Mouse (Mus musculus): ENCODE data around the gene Tob2. TPM values are rescaled to one million over a fixed set of nuclear protein-coding genes. Genes with fewer than 3 reads are reported as not detected.

The Tob2 gene
- total RNA-seq, 2 experiments from 2014 or later = 30.5 to 36.4 TPM

GRCm38 (mm10) chr15:81860471-81861135, 2.0 kb upstream of the Tob2 start:
- DNase-seq = no peak

GRCm38 (mm10) chr15:81859330-81860255, 997 bp upstream of the Tob2 start:
- peak; percentile 81 to 83 for DNase-seq

GRCm38 (mm10) chr15:81858138-81858516, 469 bp downstream of the Tob2 start:
- peak; percentile 92 to 95 for DNase-seq

- DNase-seq = no peak
Measured at GRCm38 (mm10) chr15:81857724-81858116, 876 bp downstream of the Tob2 start.

GRCm38 (mm10) chr15:81856938-81857723, 1.5 kb downstream of the Tob2 start:
- DNase-seq = no peak

- peak; percentile 82 to 85 for DNase-seq
Measured at GRCm38 (mm10) chr15:81856030-81856790, 2.4 kb downstream of the Tob2 start.

GRCm38 (mm10) chr15:81853081-81853480, 5.5 kb downstream of the Tob2 start:
- no peak for DNase-seq

GRCm38 (mm10) chr15:81852411-81853000, 6.1 kb downstream of the Tob2 start:
- no peak for DNase-seq

GRCm38 (mm10) chr15:81851375-81851774, 7.2 kb downstream of the Tob2 start:
- DNase-seq = no peak

- no peak for DNase-seq
Measured at GRCm38 (mm10) chr15:81850718-81851117, 7.9 kb downstream of the Tob2 start.

GRCm38 (mm10) chr15:81849104-81849503, 9.5 kb downstream of the Tob2 start:
- DNase-seq = no peak

- DNase-seq = peak in 1 of 2 experiments; percentile 55
Measured at GRCm38 (mm10) chr15:81848301-81848700, 10.3 kb downstream of the Tob2 start.

GRCm38 (mm10) chr15:81847861-81848260, 10.7 kb downstream of the Tob2 start:
- no peak for DNase-seq

GRCm38 (mm10) chr15:81847161-81847560, 11.4 kb downstream of the Tob2 start:
- DNase-seq = no peak

GRCm38 (mm10) chr15:81846755-81847154, 11.8 kb downstream of the Tob2 start:
- DNase-seq = no peak

GRCm38 (mm10) chr15:81845724-81846123, 12.9 kb downstream of the Tob2 start:
- no peak for DNase-seq

- DNase-seq = no peak
Measured at GRCm38 (mm10) chr15:81845033-81845625, 13.5 kb downstream of the Tob2 start.

- DNase-seq = no peak
Measured at GRCm38 (mm10) chr15:81842275-81842674, 16.3 kb downstream of the Tob2 start.

GRCm38 (mm10) chr15:81840306-81840705, 18.3 kb downstream of the Tob2 start:
- DNase-seq = no peak

GRCm38 (mm10) chr15:81839634-81840033, 19.0 kb downstream of the Tob2 start:
- peak; percentile 81 to 83 for DNase-seq

GRCm38 (mm10) chr15:81838554-81839235, 19.9 kb downstream of the Tob2 start:
- DNase-seq = no peak
